Mouse (Mus musculus) liver, embryonic 15.5 days (tissue): ENCODE measurements around the gene Smco1. TPM values are rescaled to one million over a fixed set of nuclear protein-coding genes. Genes with fewer than 3 reads are reported as not detected.
A peak's percentile ranks its signal among the peaks of the same experiment; 100 is the strongest.

Experiments used
- ATAC-seq: fragments of 200-750 bp; cut with Nextera tagmentation; 2 replicates; pipeline ENCODE4 v1.8.0; 2017; ENCODE audit warnings: moderate number of reproducible peaks, mild to moderate bottlenecking, moderate library complexity; ENCODE audit not compliant: insufficient read depth
- H3K27ac ChIP-seq: fragments of 300-500 bp; sonication (generic); replicated peaks from 2 replicates; pipeline ENCODE4 v1.5.1; 2015; ENCODE audit warnings: mild to moderate bottlenecking, inconsistent platforms
- H3K27me3 ChIP-seq: fragments of 300-500 bp; sonication (generic); 2 replicates; pipeline ENCODE4 v1.6.1; 2015; ENCODE audit warnings: mild to moderate bottlenecking, inconsistent platforms
- H3K36me3 ChIP-seq: fragments of 300-500 bp; sonication (generic); replicated peaks from 2 replicates; pipeline ENCODE4 v1.6.1; 2015; ENCODE audit warnings: moderate library complexity, mild to moderate bottlenecking, inconsistent platforms
- H3K4me1 ChIP-seq: fragments of 300-500 bp; sonication (generic); replicated peaks from 2 replicates; pipeline ENCODE4 v1.6.1; 2015; ENCODE audit warnings: inconsistent platforms
- H3K4me2 ChIP-seq: fragments of 300-500 bp; sonication (generic); 2 replicates; pipeline ENCODE4 v1.6.1; 2015; ENCODE audit warnings: moderate library complexity, mild to moderate bottlenecking, inconsistent platforms
- H3K4me3 ChIP-seq: fragments of 300-500 bp; sonication (generic); replicated peaks from 2 replicates; pipeline ENCODE4 v1.5.1; 2015; ENCODE audit warnings: mild to moderate bottlenecking, inconsistent platforms
- H3K9ac ChIP-seq: fragments of 300-500 bp; sonication (generic); 2 replicates; pipeline ENCODE4 v1.6.1; 2015; ENCODE audit warnings: moderate library complexity, mild to moderate bottlenecking, inconsistent platforms
- H3K9me3 ChIP-seq: fragments of 300-500 bp; sonication (generic); replicated peaks from 2 replicates; pipeline ENCODE4 v1.6.1; 2016; ENCODE audit warnings: inconsistent platforms
- WGBS: fragments of 180-500 bp; shearing (Covaris S2); methylation state at CpG from one replicate; pipeline ENCODE4 v1.1.7; 2015; ENCODE audit warnings: mixed read lengths; ENCODE audit not compliant: insufficient replicate concordance; 5-methylcytosine and 5-hydroxymethylcytosine counted together
- microRNA counts: library from miRNA; unstranded; fragments of <30 nt; microRNA quantifications from one replicate; lab custom pipeline; 2016
- microRNA-seq: library from miRNA; unstranded; fragments of <30 nt; microRNA quantifications from one replicate; pipeline ENCODE4, GENCODE M21; 2016
- polyA plus RNA-seq: library from polyadenylated mRNA; unstranded; fragments of >200 nt; fragmentation: Nextera tagmentation; extraction: Ambion mirVana; gene quantifications from 2 replicates; pipeline ENCODE4 v1.2.1, GENCODE M21; 2015

The Smco1 gene
- polyA plus RNA-seq, 1 experiment from 2014 or later: not detected

GRCm38 (mm10) chr16:32312386-32312785, 41.1 kb downstream of the Smco1 start:
- H3K9me3 ChIP-seq: no peaks in the 10 kb centered on the region
- no peak overlapping the region for H3K9ac ChIP-seq
- H3K4me2 ChIP-seq: no peak overlapping the region
- H3K27me3 ChIP-seq: no peaks in the 10 kb centered on the region
- no peak for ATAC-seq
- no peaks in the 10 kb centered on the region for H3K4me1 ChIP-seq
- no peaks in the 10 kb centered on the region for H3K36me3 ChIP-seq
- no peak overlapping the region for H3K27ac ChIP-seq
- WGBS: 52% methylated on average over 5 of the region's 5 CpGs
- no peak overlapping the region for H3K4me3 ChIP-seq

- Histone ChIP-seq H3K27ac (no peak overlapping the region), H3K9me3 (no peaks in the 10 kb centered on the region), H3K9ac (no peak overlapping the region), H3K27me3 (no peaks in the 10 kb centered on the region), H3K36me3 (no peaks in the 10 kb centered on the region), H3K4me2 (no peak overlapping the region), H3K4me1 (no peaks in the 10 kb centered on the region), H3K4me3 (no peak overlapping the region)
- ATAC-seq: no peak
- 63% methylated on average over 4 of the region's 4 CpGs for WGBS
Observed at GRCm38 (mm10) chr16:32312859-32313258, 41.6 kb downstream of the Smco1 start.

GRCm38 (mm10) chr16:32316601-32317000, 45.3 kb downstream of the Smco1 start:
- Histone ChIP-seq H3K27ac (no peak overlapping the region), H3K9me3 (no peaks in the 10 kb centered on the region), H3K9ac (no peak overlapping the region), H3K36me3 (no peaks in the 10 kb centered on the region), H3K4me3 (no peak overlapping the region), H3K27me3 (no peaks in the 10 kb centered on the region), H3K4me2 (no peak overlapping the region), H3K4me1 (no peaks in the 10 kb centered on the region)
- 64% methylated on average over 2 of the region's 2 CpGs for WGBS
- ATAC-seq: no peak

GRCm38 (mm10) chr16:32323953-32324352, 52.7 kb downstream of the Smco1 start:
- ATAC-seq: no peak
- H3K4me3 ChIP-seq: no peak overlapping the region
- H3K36me3 ChIP-seq: no peaks in the 10 kb centered on the region
- H3K27ac ChIP-seq: no peak overlapping the region
- 0 out of 2 replicates have a peak overlapping the region, but pooled peaks have one; percentile 2 for H3K4me2 ChIP-seq
- WGBS: 21% methylated on average over 7 of the region's 7 CpGs
- H3K9me3 ChIP-seq: no peaks in the 10 kb centered on the region
- H3K9ac ChIP-seq: no peak overlapping the region
- peaks cover 7% of the 10 kb centered on the region; the same call in 1 of the 2 replicates for H3K4me1 ChIP-seq
- no peaks in the 10 kb centered on the region for H3K27me3 ChIP-seq

MicroRNAs within 50 kb of the gene (microRNA counts, 519-probe panel; counts per million panel counts)
- microRNA mmu-miR-1946a (lab: Ali Mortazavi, UCI): 2,008 counts per million, percentile 23 among the panel's probes with 10 or more counts

Small RNA genes lying within 50 kb of the gene (microRNA-seq; reads per million reads assigned to microRNA genes)
- not detected for gene Mir1946a

Other genes starting within 250 kb of the Smco1 start
- gene Pak2, start 192.1 kb upstream of the Smco1 start, polyA plus RNA-seq: 9.5 and 9.7 TPM in 2 replicates
- gene Pigx, start 171.7 kb upstream of the Smco1 start, polyA plus RNA-seq: 27.8 and 31.5 TPM in 2 replicates
- gene Cep19, start 171.7 kb upstream of the Smco1 start, polyA plus RNA-seq: 4.7 and 5.5 TPM in 2 replicates
- 24.1 and 24.5 TPM in 2 replicates for gene Nrros, start 105.9 kb upstream of the Smco1 start, polyA plus RNA-seq
- 1.3 and 1.5 TPM in 2 replicates for gene Bex6, start 91.6 kb upstream of the Smco1 start, polyA plus RNA-seq
- 4.9 and 6.3 TPM in 2 replicates for gene Fbxo45, start 24.3 kb upstream of the Smco1 start, polyA plus RNA-seq
- 10.3 and 11.1 TPM in 2 replicates for gene Wdr53, start 24.2 kb upstream of the Smco1 start, polyA plus RNA-seq
- 14.5 and 15.6 TPM in 2 replicates for gene Rnf168, start 6.0 kb downstream of the Smco1 start, polyA plus RNA-seq
- 7.3 and 9.3 TPM in 2 replicates for gene Ubxn7, start 60.8 kb downstream of the Smco1 start, polyA plus RNA-seq
- gene Tm4sf19, start 129.0 kb downstream of the Smco1 start, polyA plus RNA-seq: not detected in 2 replicates
- gene Tctex1d2, start 148.2 kb downstream of the Smco1 start, polyA plus RNA-seq: 4.6 and 5.0 TPM in 2 replicates
- 38.3 and 39.5 TPM in 2 replicates for gene Pcyt1a, start 159.5 kb downstream of the Smco1 start, polyA plus RNA-seq
- gene Slc51a, start 216.4 kb downstream of the Smco1 start, polyA plus RNA-seq: 0.37 and 0.56 TPM in 2 replicates
- not detected in 2 replicates for gene Zdhhc19, start 224.8 kb downstream of the Smco1 start, polyA plus RNA-seq